Mouse (Mus musculus) CD4-positive, CD25-positive, alpha-beta regulatory T cell, adult 4 months (primary cell): ENCODE measurements at regions not wholly inside any gene's neighbourhood (a gene's known extent, or its start where the extent isn't known, plus 50 kb on each side); places are given as distances from the start of the nearest gene placed in this dataset.

Experiments used
- ATAC-seq: one replicate; pipeline ENCODE4 v1.8.0; 2017

DNA sequence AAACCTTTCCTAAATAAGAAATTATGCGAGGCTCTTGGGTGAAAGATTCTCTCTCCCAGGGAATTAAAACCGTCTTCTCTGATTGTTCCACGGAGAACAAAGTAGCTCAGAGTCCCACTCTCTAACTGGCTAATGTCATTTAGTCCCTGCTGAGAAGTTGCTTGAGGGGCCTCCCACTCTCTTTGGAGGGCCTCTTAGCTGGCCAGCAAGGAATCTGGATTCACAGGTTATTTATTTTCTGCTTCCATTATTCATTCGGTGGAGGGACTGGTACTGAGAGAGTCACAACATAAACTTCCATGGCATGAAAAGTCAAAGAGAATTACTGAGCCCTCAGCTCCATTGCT lies 210.8 kb downstream of the Mex3b start:
- ATAC-seq: no peak

- no peak for ATAC-seq
Observed at GRCm38 (mm10) chr7:83078695-83079094, 211.6 kb downstream of the Mex3b start.

DNA sequence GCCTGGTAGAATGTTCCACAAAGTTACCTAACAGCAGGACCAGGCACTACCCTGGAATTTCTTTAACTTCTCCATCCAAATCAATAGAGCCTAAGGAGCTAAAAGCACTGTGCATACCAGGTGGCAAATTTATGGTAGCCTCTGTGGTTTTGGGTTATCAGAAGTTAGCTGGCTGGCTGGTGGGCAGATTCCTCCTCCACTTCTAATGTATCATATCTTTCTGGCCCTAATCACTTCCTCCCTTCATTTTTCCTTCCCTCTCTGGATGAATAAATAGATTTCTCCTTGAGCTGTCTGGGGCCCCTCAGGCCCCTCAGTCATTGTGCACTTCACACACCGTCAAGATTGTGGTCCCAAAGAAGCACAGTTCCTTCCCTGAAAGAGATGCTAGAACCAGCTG lies 212.7 kb downstream of the Mex3b start:
- ATAC-seq: no peak

- ATAC-seq: no peak
Observed at GRCm38 (mm10) chr7:83084496-83085082, 217.5 kb downstream of the Mex3b start.

DNA sequence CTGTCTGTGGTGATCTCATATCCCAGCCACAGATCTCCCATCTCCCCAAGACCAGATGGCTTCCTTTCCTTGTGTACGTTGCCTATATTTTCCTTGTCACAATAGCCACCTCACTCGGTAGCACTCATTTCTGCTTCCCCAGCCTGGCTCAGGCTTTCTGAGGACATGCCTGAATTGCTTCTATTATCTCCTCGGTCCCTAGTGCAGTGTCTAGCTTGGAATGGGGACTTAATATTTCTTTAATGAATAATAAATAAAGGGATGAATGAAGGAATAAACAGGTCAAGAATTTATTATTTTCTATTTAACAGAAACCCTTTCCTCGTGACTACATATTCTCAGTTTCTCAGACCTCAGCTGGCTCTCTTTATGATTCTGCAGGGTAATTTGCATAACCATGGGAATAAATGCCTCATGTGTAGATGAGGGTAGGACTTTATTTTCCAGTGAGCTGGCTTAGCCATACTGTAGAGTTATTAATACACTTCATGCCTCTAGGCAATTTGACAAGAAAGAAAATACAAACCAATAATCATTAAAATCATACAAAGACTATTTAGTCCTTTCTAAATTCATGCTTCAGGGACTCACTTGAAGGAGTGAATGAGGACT lies 218.5 kb downstream of the Mex3b start:
- no peak for ATAC-seq

DNA sequence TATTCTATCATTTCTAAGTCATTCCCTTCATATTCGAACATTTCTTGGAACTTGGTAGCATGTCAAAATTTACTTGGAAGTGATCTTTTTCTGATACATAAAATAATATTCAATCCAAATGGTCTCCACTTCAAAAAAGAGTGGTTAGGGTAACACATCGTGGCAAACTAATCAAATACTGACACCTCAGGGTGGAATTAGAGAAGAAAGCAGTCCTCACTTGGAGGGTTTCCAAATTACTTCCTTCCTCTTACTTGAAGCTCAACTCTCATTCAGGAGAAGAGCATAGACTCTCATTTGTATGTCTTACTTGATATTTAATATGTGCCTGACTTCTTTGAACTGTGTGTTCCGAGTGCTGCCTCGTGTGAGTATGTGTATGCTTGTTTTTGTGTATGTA lies 220.3 kb downstream of the Mex3b start:
- ATAC-seq: no peak

GRCm38 (mm10) chr7:83088125-83088524 lies 221.0 kb downstream of the Mex3b start:
- ATAC-seq: no peak

DNA sequence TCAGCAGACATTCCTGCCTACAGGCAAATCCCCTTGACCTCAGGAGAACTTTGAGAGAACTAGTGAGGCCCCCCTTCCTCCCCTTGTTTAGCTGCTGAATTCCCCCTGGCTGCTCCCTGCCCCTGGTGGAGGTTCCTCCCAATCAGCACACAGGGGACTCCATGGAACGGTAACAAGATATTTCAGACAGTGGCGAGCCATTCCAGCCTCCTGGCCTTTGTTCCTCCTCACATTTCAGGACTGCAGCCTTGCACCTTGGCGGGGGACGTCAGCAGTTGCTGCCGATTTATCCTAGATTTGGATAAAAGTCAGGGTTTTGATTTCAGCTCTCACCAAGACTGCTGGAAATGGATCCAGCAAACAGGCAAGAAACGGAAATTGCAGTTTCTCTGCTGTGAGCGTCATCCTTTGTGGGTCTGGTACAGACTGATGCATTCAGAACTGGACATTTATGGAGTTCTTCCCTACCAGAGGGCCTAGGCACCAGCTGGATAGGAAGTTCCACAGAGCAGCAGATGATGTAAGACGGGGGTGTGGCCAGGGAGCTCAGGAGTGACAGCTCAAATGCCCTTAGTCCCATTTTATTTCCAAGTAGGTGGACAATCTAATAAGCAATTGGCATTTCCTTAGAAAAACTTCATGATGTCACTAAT lies 222.3 kb downstream of the Mex3b start:
- ATAC-seq: no peak

DNA sequence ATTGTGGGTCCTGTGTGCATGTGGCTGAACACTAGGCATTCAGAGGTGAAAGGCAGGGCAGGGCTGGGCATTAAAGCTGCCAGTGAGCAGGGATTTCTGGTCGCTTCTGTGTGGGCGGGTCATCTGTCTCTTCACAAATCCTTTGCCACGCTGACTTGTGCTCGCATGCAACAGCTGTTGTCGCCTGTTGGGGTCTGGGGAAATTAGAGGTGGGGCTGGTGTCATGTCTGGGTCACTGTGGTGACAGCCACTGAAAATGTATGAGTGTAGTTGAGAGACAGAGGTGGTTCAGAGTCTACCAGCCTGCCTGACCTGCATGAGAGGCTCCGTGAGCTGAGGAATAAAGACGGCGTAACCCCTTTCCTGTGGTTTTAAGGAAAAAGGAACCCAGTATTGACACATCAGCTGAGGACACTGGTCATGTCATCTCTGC lies 226.8 kb downstream of the Mex3b start:
- ATAC-seq: no peak

GRCm38 (mm10) chr7:83094899-83095298 lies 227.8 kb downstream of the Mex3b start:
- ATAC-seq: no peak

DNA sequence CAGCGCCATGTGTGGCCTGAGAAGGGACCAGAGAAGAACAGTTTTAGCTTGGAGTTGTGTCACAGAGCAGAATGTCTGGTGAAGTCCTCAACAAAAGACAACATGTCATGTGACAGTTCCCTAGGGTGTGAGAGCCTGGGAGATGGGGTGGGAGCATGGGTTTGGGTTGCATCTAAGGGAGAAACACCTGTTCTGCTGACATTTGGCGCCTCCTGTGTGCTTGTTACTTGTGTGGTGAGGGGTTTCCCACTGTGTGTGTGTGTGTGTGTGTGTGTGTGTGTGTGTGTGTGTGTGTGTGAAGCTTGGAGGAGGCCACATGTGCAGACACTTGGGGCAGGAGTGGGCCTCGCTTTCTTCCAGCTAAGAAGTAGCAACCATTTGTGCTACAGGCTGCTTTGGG lies 228.5 kb downstream of the Mex3b start:
- no peak for ATAC-seq

GRCm38 (mm10) chr7:83104426-83104825 lies 237.3 kb downstream of the Mex3b start:
- ATAC-seq: no peak

DNA sequence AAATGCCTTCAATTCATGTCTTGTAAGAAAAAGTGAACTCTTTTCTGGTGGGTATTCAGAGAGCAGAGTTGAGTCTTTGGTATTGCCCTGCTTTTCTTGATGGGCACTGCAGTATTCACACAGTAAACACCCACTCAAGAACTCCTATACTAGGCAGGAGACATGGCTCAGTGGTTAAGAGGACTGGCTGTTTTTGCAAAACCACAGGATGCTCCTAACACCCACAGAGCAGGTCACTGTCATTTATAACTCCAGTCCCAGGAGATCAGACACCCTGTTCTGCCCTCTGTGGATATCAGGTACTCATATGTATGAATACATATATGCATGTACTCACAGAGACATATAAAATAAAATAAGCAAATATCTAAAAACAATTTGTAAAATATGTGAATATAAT lies 238.5 kb downstream of the Mex3b start:
- ATAC-seq: no peak

DNA sequence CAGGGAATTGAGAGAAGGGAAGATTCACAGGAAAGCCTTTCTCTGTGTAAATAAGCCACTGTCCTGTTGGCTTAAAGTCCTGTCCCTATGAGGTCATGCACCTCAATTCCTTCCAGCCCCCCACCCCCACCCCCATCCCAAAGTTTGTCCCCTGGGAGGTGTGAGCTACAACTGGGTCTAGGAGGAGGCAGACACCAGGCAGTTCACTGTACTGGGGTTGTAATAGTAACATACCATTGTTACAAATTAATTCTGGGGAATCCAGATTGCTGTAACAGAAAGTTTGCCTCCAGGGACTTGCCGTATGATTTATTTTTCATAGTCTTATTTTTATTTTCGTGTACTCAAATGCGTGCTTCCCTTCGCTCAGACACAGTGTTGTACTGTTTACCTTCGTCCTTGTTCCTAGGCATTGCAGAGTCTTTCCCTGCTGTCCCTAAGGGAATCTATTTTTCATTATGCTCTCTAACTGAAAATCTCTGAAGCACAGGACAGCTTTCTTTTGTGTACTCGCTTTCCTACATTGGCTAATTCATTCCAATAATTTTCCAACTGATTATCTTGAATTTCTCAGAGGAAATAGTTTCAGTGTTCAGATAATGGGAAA lies 244.2 kb downstream of the Mex3b start:
- ATAC-seq: no peak

DNA sequence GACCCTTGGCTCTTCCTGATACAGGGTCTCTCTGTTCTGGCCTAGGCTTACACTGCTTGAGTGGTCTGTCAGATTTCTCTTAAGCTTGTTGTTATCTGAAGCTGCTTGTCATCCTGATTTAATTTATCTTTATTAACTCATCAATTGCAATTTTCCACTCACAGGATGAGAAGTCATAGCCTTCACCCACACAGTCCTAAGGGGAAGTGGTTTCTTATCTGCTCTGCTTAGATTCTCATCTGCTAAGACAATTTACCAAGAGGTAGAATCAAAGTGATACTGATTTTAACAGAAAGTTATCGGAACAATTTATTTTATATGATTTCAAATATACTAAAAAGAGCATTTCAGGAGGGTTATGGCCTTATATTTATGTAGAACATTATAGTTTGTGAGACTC lies 249.4 kb downstream of the Mex3b start:
- peak; percentile 92 for ATAC-seq

GRCm38 (mm10) chr7:83117065-83117464 lies 249.9 kb downstream of the Mex3b start:
- no peak for ATAC-seq

- ATAC-seq: no peak
Observed at GRCm38 (mm10) chr7:83126196-83126595, 259.1 kb downstream of the Mex3b start.

DNA sequence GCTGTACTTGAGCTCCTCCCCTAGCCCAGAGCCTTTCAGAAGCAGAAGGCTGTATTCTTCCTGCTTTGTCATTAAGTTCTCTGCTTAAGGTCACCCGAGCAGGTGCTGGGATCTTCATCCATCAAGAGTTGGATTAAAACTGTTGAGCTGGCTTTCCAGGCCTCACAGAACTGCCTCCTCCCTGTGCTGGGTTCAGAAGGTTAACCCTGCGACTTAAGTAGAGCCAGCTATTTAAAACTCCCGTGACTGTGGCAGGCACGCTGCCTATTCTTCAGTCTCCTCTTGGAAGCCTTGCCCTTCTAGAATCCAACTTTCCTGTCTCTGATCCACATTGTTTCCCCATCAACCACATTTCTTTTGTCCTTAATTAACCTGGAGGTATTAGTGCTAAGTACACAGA lies 273.1 kb downstream of the Mex3b start:
- ATAC-seq: no peak

- no peak for ATAC-seq
Observed at GRCm38 (mm10) chr7:83140658-83141057, 273.5 kb downstream of the Mex3b start.

DNA sequence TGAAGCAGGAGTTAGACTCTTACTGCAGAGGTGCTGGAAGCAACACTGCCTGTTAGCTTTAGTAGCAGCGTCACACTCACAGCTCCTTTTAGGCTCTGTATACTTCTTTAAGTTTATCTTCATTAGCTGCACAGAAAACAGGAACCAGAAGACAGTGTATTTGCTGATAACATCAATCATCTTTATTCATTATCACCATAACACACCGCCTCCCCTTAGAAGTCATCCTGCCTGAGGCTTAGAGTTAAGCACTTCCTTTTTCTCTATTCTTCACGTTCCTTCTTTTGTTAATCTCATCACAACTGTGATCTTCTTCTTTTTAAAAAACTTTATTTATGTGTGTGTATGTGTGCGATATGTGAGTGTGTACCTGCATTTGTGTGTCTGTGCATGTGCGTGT lies 276.9 kb downstream of the Mex3b start:
- ATAC-seq: peak; percentile 85

GRCm38 (mm10) chr7:83145551-83145950 lies 278.4 kb downstream of the Mex3b start:
- no peak for ATAC-seq

DNA sequence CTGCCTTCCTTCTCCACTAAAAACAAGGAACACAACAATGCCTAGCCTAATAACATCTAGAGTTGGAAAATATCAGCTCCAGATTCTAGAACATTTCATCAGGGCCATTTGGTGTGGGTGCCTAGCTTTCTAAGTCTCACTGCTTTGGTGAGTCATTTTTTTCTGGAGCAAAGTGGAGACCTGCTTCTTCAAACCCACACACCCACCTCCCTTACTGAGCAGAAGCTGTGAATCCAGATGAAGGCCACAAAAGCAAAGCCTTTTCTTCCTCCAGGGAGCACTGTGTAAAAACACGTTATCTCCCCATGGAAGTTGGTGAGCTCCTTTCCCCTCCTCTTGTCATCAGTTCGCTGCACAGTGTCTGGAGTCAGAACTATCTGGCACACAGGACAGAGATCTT lies 294.1 kb downstream of the Mex3b start:
- ATAC-seq: no peak

- no peak for ATAC-seq
Observed at GRCm38 (mm10) chr7:83162868-83163267, 295.7 kb downstream of the Mex3b start.

DNA sequence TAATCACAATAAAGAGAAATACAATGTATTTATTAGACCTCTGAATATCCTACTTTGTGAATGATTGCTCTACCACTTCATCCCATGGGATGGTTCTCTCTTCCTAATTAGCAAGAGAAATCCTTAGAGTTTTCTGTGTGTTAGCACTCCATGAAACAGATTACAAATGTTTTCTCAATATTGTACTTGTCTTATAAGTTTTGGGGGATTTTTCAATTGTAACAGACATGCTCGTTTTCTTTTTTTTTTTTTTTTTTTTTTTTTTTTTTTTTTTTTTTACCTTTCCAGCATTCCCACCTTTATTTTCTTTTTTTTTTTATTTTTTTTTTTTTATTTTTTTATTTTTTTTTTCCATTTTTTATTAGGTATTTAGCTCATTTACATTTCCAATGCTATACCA lies 312.3 kb downstream of the Mex3b start:
- no peak for ATAC-seq
